Mouse (Mus musculus): Measurements from ENCODE around the gene Lgals12.

Gene Lgals12

DNA sequence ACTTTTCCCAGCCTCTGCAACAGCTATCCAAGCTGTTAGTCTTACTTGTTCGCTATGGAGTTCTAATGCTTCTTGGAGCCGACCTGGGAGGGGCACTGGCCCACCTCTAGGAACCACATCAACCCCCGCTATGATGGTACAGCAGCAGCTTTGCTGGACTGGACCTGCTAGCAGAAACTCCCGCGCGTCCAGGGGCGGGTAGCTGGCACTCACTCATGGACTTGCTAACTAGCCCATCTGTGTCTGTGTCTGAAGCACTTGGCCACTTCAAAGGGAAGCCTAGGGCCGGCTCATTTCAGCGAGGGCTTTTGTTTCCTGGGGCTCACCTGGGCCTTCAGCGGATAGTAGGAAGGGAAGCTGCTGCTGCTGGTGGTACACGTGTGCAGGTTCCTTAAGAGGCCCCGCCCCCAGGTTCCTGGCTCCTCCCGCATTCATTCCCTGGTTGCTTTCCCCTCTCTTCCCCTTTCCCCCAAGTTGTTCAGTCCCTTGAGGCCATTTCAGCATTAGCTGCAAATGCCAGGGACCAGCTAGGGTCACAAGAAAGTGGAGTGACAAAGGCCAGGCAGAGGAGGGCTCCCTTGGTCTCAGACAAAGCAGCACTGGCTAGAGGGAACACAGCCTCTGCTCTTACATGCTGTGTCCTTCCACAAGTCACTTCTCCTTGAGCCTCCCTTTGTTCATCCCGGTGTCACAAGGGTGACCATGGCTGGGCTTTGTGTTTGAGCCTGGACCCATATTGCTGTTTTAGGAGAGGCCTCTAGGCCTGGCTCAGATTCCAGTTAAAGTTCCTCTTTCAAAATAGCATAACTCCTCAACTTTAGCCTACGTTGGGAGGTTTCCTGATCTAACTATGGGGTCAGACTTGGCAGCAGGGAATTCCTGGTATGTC lies at the start of gene Lgals12:
TSS of gene Lgals12 (minus strand) at position 393 of the 889 bp plus-strand sequence.
- no peak for DNase-seq (ENCODE audit: low spot score)

DNA sequence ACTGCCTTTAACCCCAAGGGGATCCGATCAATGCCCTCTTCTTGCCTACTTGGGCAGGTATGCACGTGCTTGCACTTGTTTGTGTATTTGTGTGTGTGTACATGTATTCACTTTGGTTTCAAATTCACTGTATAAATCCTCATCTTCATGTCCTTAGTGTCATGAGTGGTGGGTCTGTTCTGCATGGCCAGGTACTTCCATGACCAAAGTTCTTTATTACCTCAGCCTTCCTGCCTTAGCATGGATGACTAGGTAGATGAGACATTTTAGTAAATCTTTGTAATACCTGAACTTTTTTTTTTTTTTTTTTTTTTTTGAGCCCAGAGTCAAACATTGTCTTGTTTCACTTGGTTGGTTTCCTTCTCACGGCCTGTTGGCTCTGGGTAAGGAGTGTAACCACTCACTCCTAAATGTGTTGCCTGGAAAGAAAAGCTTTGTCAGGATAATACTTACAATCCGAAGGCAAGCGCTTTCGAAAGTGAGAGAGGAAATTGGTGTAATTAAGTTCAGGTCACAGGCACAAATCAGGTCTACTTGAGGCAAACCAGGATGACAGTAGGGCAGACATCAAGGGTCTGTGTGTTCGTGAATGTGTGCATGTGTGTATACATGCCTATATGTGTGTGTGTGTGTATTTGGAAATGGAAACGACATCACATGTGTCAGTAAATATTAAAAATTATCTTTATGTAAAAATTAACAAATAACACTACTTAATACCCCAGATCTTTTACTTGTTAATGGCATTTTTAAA lies 42.1 kb upstream of the Lgals12 start:
- no peak for DNase-seq (ENCODE audit: low spot score)

DNA sequence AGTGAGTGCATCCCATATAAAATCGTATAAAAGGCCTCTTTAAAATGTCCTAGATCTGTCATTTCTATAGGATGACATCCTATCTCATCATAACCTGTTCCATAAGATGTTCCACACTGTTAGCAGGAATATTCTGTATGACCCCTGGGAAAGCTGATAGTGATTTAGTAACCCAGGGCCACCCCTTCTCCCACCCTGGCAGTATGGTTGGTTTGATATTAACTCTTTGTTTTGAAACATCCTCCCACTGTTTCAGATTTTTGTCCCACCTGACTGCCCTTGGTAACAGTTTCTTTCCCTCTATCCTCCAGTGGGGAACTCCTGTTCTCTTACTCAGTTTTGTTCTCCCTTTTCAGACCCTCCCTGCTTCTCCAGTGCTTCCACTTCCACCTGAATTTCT lies 26.8 kb upstream of the Lgals12 start:
- DNase-seq (ENCODE audit: low spot score) = no peak

- no peak for DNase-seq (ENCODE audit: low spot score)
Observed at GRCm38 (mm10) chr19:7633021-7633420, 26.0 kb upstream of the Lgals12 start.

GRCm38 (mm10) chr19:7617696-7618095 lies 10.7 kb upstream of the Lgals12 start:
- peak; percentile 52 for DNase-seq (ENCODE audit: low spot score)

GRCm38 (mm10) chr19:7617085-7617484 lies 10.1 kb upstream of the Lgals12 start:
- no peak for DNase-seq (ENCODE audit: low spot score)

- no peak for DNase-seq (ENCODE audit: low spot score)
Observed at GRCm38 (mm10) chr19:7616231-7616930, 9.4 kb upstream of the Lgals12 start.

GRCm38 (mm10) chr19:7613151-7613550 lies 6.2 kb upstream of the Lgals12 start:
- no peak for DNase-seq (ENCODE audit: low spot score)

DNA sequence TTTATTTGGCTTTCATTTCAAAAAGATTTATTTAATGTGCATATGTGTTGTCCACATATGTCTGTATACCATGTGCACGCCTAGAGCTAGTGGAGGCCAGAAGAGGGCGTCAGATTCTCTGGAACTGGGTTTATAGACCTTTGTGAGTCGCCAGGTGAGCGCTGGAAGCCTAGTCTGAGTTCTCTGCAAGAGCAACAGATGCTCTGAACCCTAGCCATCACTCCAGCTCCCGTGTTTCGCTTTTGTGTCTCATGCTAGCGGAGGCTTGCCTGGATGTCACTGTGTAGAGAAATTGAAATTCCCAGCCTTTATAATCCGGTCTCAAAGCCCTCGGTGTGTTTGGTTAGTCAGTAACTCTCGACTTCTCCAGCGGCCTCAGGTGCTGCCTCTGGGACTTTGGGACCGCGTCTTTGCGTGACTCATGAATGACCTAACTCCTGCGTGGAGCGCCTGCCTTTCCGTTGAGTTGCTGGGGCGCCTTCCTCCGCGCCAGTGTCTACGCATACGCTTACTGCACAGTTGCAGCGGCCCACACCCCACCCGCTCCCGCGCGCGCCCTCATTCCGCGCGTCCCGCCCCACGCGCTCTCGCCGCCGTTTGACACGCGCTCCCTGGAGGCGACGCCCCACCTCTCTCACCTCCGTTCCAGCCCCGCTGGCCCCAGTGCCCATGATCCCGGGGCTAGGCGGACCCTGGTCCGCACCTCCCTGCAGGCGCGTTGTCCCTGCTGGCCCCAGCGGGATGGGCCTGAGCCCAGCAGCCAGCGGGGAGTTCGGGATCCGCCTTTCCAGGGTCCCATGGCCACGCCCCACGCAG lies 5.2 kb upstream of the Lgals12 start, which contains the start of gene Hrasls5:
TSS of gene Hrasls5 (plus strand) at position 600 of the 816 bp plus-strand sequence.
- no peak for DNase-seq (ENCODE audit: low spot score)

- DNase-seq (ENCODE audit: low spot score) = no peak
Observed at GRCm38 (mm10) chr19:7607690-7608201, 753 bp upstream of the Lgals12 start.

GRCm38 (mm10) chr19:7605930-7606783 lies 836 bp downstream of the Lgals12 start:
- DNase-seq (ENCODE audit: low spot score) = peak; percentile 50

- no peak for DNase-seq (ENCODE audit: low spot score)
Observed at GRCm38 (mm10) chr19:7605013-7605412, 2.0 kb downstream of the Lgals12 start.

DNA sequence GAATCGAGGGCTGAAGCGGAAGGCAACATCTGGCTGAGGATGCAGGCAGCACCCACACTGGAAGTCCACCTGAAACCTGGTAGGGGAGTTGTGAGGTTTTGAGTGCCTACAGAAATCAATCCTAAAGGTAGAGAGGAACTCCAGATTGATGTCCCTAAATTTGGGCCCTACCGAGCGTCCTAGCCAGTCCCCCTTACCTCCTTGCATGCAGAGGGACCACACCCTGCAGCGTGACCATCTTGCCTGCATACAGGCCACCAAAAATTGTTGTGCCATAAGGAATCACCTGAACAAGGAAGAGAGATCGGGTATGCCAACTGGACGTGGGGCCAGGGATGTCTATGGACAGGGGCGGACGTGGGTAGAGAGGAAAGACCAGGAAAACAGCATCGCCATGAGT lies 2.9 kb downstream of the Lgals12 start:
- no peak for DNase-seq (ENCODE audit: low spot score)

DNA sequence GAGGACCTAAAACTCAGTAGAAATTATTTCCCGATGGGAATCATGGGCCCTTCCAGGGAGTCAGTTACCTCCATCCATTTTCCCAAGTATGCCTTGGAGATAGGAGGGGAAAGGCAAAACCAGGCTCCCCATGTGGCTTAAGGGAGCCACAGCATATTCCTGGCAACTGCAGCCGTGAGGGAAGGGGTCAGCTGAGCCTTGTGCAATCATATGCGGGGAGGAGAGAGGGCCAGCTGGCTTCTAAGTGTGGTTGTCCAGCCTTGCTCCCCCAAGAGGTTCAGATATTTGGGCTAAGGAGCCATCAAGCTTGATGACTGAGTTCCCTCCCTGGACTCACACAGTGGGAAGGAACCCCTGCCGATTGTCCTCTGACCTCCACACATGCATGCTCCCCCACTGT lies 5.4 kb downstream of the Lgals12 start:
- DNase-seq (ENCODE audit: low spot score) = no peak

GRCm38 (mm10) chr19:7598481-7598880 lies 8.5 kb downstream of the Lgals12 start:
- no peak for DNase-seq (ENCODE audit: low spot score)

DNA sequence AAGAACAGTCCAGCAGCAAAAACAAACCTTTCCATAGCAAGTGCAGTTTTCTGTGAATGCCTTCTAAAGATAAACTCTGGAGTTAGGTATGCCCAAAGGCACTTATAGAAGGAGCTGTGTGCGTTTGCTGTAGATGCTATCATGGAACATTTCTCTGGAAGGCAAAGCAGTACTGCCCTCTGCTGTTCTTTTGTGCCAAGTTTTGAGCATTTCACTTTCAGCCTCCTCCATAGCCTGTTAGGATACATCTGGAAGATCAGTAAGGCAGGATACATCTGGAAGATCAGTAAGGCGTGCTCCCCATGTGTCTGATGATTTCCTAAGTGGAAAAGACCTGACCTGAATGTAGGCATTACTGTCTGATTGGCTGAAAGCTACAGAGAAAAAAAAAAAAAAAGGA lies 11.5 kb downstream of the Lgals12 start:
- peak; percentile 57 for DNase-seq (ENCODE audit: low spot score)

GRCm38 (mm10) chr19:7592018-7592417 lies 15.0 kb downstream of the Lgals12 start:
- DNase-seq (ENCODE audit: low spot score) = no peak

- DNase-seq (ENCODE audit: low spot score) = no peak
Observed at GRCm38 (mm10) chr19:7590795-7591194, 16.2 kb downstream of the Lgals12 start.

GRCm38 (mm10) chr19:7585764-7586163 lies 21.2 kb downstream of the Lgals12 start:
- DNase-seq (ENCODE audit: low spot score) = no peak

- DNase-seq (ENCODE audit: low spot score) = no peak
Observed at GRCm38 (mm10) chr19:7585279-7585678, 21.7 kb downstream of the Lgals12 start.

All from left cerebral cortex, adult 11 months (tissue).